Mouse (Mus musculus) liver (tissue): ENCODE measurements around the gene Gpcpd1.
"Not testable (repeated sequence)": the region's sequence is repeated elsewhere in the genome, so short reads cannot be mapped to it uniquely, and the experiment has no call there.

Source experiments
- DNase-seq: peaks from one replicate; pipeline ENCODE4 v3.0.0-alpha.2; 2020; ENCODE audit warnings: mixed read lengths

Gpcpd1 gene

DNA sequence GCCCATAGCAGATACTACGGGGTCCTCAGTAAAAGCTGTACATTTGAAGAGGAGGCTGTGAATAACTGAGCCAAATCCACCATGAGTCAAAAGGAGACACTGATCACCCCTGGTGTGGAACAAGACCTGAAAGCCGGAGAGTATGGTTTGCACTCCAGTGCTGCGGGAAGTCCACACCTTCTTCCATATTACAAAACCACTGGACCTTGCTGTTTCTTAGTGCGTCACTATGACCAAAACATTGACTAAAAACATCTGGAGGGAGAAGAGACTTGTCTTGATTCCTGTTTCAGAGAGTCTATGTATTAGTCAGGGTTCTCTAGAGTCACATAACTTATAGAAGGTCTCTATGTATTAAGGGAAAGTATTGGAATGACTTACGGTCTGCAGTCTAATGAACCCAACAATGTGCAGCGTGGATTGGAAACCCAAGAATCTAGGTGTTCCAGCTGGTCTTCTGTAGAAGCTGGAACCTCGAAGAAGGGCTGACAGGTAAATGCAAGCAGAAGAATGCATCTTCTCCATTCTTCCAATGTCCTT is at the start of gene Gpcpd1:
TSS of gene Gpcpd1 (minus strand) at position 490 of the 540 bp plus-strand sequence.
- no peak for DNase-seq

DNA sequence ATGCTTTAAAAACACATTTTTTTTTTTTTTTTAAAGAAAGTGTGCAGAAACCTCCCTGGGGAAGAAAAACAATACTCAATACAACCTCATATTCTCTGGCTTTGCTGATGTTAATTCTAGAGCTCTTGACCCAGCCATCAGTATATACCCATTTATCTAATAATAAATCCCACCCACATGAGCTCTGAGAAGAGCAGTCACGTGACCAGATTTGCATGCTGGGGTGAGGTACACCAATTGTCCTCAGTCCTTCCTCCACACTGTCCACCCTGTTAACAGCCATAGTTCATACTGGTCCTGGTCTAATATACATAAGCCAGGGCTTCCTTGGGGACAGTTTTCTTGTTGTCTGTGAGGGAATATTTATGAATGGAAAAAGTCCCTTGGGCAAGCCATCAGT is 49.0 kb upstream of the Gpcpd1 start:
- no peak for DNase-seq

DNA sequence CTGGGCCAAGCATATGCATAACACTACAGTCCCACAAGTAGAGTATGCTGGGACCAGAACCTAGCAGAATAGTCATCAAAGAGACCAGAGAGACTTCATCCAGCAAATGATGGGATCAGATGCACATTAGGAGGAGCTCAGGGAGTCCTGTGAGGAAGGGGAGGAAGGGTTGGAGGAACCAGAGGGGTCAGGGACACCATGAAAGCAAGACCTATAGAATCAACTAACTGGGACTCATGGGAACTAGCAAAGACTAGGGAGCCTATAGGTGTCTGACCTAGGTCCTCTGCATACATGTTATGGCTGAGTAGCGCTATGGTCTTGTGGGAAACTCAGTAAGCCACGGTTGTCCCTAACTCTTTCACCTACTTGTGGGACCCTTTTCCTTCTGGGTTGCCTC is 41.1 kb upstream of the Gpcpd1 start:
- DNase-seq = no peak

DNA sequence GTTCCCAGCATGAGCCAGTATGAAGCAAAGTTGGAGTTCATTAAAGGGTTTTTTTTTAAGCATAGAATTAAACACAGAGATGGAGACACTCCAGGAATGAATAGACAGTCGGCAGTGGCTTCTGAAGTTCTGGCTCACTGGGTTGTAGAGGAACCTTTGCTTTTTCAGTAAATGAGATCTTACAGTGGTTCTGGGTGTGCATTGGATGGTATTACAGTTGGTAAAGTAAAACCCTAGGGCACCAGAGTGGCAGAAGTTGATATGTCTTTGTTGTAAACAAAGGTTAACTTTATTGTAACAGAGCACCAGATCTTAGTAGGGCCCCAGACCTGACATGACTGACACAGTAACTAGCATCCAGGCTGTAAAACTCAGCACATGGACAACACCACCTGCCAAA is 35.6 kb upstream of the Gpcpd1 start:
- DNase-seq = no peak

DNA sequence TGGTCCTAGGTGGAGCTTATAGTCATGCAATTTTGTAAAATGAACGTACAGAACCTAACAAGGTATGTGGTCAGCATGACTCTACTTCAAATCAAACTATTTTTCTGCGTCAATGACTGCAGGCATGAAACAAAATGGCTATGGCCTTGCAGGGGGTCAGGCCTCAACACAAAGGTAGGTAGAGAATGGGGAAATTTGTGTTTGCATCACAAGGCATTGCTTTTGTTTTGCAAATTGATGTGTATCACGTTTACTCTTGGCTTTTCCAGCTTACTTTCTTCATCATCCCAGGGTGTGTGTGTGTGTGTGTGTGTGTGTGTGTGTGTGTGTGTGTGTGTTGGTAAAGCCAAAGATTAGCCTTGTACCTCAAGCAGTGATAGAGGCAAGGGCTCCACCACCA is 30.2 kb upstream of the Gpcpd1 start:
- no peak for DNase-seq

DNA sequence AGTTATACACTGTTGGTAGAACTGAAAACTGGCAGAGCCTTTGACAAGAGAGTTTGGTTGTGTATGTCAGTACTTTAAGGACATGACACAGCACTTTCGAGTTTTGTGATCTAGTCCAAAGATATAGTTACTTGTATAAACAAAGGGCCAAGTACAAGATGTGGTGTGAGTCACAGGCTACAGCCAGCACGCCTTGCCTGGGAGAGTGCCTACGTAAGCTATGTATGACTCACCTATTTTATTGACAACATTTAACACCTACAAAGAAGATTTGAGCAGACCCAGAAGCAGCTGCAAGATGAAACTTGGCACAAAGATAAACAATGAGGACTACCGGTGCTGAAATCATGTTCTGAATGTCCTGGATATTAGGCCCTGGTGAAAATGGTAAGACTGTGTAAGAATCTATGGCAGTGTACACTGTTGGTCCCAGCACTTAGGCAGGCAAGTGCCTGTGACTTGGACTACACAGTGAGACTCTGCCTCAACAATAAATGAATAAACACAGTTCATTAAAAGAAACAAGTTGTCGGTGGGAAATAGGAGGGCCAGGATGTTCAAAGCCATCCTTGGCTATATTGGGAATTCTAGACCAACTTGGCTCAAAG is 26.2 kb upstream of the Gpcpd1 start:
- DNase-seq = no peak

DNA sequence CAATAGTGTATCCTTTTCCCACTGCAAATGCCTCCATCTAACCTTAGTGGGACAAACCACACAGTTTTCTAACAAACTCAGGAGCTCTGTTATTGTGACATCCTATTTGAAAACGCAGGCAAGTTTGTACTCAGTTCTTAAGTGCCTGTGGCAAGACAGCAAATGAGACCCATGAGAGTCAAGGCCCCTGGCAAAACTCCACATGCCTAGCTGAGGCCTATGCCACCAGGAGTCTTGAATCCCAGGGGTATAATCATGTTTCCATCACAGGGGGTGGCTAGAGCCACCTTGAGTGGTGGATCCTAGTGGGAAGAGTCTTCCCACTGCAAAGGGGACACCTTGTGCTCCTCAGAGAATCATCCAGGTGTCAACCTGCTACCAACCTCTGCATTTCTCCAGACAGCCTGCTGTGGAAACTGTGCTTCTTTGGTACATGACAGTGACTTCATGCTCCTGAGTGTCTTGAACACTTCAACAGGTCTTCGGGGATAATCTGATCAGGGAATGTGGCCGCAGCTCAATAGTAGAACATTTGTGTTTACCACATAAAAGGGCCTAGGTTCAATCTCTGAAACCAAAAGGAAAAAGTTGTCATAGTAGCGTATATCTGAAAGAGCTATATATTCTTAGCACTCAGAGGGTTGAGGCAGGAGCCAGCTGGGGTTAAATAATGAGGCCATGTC is 24.2 kb upstream of the Gpcpd1 start:
- DNase-seq = no peak

DNA sequence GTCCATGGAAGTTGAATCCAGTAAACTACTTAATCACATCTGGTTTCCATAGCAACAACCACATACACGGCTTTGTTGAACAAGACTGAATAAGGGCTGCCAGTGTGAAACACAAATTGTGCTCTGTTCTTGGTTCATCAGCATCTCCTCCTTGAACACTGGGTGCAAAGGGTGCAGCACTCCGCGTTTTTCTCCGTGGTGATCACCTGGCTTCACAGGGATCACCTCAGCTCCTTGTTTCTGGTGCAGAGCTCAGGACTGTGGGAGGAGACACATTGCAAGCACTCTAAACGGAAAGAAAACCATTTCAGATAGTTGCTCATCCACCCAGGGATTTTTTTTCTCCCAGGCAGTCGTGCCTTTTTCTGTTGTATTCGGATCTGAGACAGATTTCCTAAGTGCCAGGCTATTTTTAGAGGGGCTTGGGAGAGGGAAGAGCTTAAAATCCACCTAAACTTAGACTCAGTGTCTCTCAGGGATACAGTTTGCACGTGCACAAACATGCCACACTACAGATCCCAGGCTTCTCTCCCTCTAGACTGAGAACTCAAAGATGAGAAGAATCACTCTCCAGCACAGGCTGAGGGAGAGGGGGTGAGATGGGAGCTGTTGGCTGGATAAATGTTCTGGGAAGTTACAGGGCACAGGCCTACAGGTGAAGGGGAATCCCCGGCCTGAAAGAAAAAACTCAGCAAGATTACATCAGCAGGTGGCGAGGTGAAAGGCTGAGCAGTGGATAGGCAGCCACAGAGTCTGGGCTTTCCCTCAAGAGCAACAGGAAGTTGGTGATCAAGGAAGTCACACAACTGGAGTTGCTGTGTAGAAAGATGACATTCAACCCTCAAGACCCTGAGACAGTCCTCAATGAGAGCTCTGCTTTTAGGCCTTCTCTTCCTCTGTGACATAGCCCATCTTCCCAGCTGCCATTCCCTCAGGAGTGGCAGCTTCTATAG is 19.9 kb upstream of the Gpcpd1 start:
- no peak for DNase-seq

DNA sequence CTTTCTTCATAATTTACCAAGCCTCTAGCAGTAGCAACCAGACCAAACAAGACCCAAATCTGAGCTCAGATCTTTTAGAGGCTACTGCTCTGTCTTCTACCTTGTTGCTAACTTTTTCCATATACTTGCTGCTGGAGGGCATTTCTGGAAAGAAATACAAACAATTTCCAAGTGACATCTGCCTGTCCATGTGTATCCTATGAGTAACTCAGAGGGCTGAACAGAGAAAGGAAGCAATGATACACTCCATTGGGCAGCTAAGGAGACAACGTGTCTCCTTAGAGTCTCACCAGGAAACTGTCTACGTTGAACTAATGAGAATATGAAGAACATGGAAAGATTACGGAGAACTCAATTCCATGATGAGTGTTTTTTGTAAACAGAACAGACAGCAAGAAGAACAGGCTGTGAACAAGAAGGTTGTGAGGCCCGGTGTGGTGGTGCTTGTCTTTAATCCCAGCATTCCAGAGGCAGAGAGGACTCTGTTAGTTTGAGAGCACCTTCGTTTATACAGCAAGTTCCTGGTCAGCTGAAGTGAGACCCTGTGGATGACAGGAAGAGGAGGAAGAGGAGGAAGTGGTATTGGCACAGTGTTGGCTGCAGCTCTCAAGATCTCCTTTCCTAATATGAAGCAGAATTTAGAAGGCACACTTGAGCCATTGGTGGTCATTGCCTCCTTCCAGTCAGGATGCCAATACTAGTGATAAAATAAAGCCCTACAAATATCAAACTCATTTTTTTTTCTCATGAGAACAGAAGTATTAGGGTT is 18.4 kb upstream of the Gpcpd1 start:
- no peak for DNase-seq

DNA sequence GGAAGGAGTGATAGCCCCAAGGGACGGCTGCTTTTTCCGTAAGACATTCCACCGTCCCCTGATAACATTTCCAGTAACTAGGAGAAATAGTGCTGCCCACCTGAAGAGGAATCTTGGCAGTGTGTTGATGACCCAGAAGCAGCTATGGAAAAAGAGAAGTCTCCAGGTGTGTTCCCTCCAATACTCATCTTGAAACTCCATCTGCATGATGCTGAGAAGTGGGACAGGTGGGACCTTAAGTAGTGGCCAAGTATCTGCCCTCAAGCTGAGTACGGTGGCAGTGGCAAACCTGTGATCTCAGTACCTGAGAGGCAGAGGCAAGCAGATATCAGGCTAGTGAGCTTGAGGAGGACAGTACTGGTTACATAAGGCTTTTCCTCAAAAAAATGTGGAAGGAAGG is 17.4 kb upstream of the Gpcpd1 start:
- DNase-seq = no peak

DNA sequence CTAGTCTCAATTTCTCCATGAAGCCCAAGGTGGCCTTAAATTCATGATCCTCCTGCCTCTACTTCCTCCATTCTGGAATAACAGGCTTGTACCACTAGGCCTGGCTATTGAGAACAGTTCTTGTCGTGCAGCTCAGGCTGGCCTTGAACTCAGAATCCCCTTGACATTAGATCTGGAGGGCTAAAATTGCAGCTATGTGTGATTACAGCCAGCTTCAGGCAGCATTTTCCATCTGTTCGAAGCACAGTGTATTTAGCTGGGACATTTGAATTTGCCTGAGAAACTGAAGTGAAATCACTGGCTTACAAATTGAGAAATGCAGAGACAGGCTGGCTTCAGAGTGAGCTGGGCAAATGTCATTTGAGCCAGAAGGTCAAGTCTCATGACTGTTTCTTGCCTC is 16.2 kb upstream of the Gpcpd1 start:
- DNase-seq = no peak

DNA sequence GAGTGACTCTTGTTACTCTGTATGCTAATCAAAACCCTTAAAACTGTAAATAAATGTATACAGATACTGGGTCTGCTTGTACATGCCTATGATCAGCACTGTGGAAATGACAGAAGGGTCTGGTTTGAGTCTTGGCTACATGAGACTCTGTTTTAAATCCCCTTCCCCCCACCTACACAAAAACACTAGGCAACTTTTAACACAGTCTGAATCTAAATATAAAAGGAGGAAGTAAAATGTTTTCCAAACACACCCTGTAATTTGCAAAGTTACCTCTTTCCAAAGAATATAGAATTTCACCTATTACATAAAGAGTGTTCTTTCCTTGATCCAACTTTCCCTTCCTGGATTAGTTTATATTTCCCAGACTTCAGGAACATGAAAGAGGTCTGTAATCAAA is 14.2 kb upstream of the Gpcpd1 start:
- no peak for DNase-seq

DNA sequence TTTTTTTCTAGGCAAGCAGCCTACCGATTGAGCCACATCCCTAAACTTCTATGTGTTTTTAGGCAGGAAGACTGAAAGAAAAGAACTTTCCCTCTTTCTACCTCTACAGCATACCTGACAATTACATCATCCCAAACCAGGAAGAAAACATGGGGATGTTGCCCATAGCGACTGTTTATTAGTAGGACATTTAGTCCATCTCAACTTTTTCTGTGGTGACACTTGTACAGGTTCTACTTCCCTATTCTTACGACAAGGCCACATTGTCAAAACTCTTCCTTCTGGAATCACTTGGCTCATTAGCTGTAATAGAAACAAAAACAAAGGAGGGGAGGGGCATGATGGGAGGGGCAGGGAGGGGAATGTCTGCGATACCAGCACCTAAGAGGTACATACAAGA is 12.6 kb upstream of the Gpcpd1 start:
- DNase-seq = no peak

DNA sequence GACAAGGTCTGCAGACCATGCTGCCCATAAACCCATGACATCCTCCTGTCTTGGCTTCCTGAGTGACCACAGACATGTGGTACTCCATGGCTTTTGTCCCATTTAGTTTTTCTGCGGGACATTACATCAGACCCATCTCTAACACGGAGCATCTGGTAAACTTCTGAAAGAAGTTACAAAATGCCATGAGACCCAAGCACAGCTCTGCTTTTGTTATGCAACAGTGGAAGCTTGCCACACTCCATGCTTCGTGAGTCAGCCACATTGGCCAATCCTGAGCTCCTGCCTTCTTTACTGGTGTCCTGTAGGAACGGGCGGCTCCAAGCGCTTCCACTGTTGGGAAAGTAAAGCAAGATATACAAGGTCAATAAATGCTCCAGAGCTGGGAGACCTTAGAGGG is 11.6 kb upstream of the Gpcpd1 start:
- DNase-seq = no peak

DNA sequence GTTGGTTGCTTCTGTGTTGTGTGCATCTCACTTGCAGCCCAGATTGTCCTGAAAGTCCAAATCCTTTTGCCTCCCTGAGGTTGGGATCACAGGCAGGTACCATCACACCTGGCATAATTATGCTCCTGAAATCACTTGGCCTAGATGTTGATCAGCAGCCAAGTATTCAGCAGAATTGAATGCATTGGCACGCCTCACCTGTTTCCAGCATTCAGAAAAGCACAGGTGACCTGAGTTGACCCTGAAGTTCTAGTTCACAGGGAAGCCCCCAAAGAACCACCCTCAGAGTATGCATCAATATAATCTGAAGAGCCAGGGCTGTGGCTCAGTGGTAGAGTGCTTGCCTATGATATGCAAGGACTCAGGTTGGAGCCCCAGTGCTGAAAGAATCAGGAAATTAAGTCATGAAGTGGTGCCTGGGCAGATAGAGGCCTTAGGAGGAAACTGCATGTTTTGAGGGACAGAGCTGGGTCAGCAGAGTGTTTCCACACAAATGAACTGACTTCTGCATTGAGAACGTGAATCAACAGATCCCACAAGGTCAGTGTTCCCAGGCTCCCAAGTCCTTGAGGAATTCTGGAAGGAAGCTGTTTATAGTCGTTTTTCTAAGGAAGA is 10.4 kb upstream of the Gpcpd1 start:
- no peak for DNase-seq

DNA sequence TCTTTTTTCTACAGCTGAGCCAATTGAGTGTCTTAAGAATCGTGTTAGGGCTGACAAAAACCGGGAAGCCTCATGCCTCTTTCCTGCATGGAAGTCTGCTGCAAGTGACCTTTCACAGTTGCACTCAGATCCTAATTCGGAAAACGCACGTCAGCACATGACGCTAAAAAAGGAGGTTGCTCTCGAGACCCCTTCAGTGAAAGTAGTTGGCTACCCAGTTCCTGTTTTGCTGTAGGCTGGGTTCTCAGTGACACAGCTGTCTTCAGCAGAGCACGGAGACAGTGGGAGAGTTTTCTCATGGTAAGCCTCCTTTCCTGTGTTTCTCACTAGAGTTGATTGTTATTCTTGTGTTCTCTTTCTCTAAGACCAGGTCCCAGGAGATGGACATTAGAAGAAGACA is 9.7 kb upstream of the Gpcpd1 start:
- DNase-seq = no peak

DNA sequence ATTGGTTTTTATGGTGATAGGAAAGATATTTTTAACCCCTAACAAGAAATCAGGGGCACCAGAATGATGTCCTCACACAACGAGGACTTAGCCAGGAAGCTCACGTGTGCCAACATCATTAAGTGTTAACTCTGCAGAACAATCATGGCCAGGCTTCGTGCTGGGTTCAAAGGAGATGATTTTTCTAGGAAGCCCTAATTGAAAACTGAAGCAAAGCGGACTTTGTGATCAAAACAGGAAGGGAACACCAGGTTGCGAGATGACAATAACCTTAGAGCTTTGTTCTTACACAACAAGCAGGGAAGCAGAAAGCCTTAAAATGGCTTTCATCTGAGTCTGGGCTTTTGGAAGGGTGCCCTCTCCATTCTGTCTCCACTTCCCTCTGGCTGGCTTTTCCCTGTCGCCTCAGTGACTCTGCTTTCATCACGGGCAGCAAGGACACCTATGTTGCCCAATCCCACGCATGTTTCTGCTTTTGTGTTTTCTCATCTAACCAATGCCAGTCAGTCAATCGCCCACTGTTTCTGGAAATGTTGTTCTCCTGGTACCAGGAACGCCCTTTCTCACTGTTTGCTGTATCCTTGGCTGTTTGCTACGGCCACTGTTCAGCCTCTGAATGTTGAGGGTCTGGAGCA is 8.2 kb upstream of the Gpcpd1 start:
- DNase-seq = no peak

DNA sequence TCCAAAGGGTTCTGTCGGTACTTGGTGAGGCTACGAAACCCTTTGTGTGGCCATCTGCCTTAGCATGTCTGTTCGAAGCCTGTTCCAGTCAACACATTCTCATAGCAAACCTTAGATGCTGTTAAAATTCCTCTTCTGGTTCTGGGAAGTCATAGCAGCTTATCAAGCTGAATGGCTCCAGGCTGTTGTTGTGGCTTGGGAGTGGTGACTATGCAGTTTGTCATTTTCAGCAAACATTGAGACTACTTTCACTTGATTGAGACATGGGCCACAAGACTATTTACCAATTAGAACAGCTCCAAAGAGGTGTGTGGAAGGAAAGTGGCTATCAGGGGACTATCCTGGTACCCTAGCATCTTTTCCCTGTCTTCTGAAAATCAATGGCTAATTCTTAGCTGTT is 4.6 kb upstream of the Gpcpd1 start:
- DNase-seq = no peak

DNA sequence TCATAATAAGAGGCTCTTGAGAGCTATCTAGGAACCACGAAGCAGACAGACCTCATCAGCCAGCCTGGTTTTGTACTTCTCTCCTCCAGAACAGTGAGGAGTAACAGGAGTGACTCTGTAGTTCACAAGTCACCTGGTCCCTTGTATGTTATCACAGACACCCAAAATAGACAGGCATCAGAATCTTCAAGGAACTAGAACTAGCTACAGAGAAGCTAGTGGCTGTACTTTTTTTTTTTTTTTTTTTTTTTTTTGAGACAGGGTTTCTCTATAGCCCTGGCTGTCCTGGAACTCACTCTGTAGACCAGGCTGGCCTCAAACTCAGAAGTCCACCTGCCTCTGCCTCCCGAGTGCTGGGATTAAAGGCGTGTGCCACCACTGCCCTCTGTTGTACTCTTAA is 4.0 kb upstream of the Gpcpd1 start:
- DNase-seq = not testable (repeated sequence)

DNA sequence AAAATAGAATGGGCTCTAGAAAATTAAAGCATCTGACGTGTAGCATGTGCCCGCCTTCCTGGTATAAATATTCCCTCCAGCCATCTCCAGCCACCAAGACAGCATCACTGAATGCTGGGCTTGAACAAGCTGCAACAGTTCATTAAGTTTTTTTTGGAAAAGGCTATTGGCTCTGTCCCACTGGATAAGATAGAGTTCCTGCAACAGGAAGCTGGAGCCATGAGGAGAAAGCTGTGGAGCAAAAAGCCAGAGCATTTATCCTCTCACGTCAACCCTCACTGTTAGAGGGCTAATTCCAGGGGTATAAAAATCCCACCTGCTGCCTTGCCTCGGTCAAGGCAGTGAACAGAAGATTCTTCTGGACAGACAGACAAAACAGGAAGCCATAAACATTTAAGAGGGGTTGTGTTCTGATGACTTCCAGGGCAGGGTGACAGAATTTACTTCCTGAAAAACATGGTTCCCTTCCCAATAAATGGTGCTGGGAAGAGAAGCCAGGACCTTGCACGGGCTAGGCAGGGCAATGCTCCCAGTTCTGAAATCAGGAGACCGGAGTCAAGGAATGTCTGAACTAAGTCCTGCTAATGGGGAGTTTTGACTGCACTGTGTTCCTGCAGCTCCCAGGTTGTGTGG is 2.5 kb upstream of the Gpcpd1 start:
- DNase-seq = no peak

DNA sequence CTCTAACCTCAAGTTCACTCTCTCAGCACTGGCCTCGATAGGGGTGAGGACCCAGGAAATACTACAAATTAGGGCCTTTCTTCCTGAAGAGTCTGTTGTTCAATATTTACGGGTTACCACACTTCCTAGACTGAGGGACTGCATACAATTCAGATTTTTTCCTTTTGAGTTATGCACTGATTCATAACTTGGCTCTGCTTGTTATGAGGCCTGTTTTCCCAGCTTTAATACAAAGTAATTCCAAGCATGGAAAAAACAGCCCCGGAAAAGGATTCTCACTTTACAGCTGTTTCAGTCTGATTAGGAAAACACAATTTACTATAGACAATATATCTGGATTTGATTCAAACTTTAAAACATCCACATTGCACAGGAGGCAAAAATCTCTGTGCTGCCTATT is 1.5 kb downstream of the Gpcpd1 start:
- DNase-seq = no peak
